Mouse (Mus musculus) brain, embryonic 14.5 days (tissue): ENCODE measurements at regions not wholly inside any gene's neighbourhood (a gene's known extent, or its start where the extent isn't known, plus 50 kb on each side); places are given as distances from the start of the nearest gene placed in this dataset.

Experiments used
- CTCF ChIP-seq: fragments of 200-500 bp; IDR thresholded peaks from 2 replicates; pipeline ENCODE4 v1.5.1; 2012; ENCODE audit warnings: inconsistent platforms, mild to moderate bottlenecking, moderate library complexity, borderline replicate concordance; ENCODE audit not compliant: insufficient read depth, insufficient read length; ENCODE audit errors: extremely low read depth
- POLR2A ChIP-seq: fragments of 200-500 bp; IDR thresholded peaks from 2 replicates; pipeline ENCODE4 v1.6.1; 2012; ENCODE audit warnings: mild to moderate bottlenecking, inconsistent platforms, borderline replicate concordance; ENCODE audit not compliant: poor library complexity, insufficient read depth, insufficient read length, severe bottlenecking; ENCODE audit errors: extremely low read depth

DNA sequence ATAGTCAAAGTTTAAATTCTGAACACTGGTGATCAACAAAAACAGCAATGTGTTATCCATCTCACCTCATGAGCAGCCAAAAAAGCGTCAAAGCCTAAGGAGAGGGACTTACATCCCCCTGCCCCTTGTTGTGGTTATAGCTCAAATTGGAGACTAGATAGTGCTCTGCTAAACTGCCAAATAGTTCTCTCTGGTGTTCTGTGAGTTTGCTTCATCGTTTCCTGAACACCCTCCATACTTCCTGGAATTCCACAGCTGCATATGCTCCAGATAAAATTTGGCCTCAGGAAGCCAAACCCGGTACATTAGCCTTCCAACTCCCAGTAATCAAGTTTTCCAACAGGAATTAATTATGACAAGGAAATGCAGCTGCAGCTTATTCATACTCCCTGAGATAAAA, 906.6 kb upstream of the Celf2 start:
- TF ChIP-seq CTCF (no peak), POLR2A (no peak)
